Mouse (Mus musculus) 3134 (cell line): ENCODE results near the gene Ier2.
"Not testable (repeated sequence)": the region's sequence is repeated elsewhere in the genome, so short reads cannot be mapped to it uniquely, and the experiment has no call there.

Experiments used
- DNase-seq: peaks from one replicate; pipeline ENCODE4 v3.0.0-alpha.2; 2011; ENCODE audit warnings: low spot score; ENCODE audit not compliant: insufficient read length; ENCODE audit errors: extremely low read depth

The Ier2 gene

GRCm38 (mm10) chr8:84698929-84699401 lies 36.3 kb upstream of the Ier2 start:
- peak; percentile 84 for DNase-seq

GRCm38 (mm10) chr8:84698288-84698687 lies 35.6 kb upstream of the Ier2 start:
- no peak for DNase-seq

GRCm38 (mm10) chr8:84697166-84698130 lies 34.8 kb upstream of the Ier2 start:
- DNase-seq: no peak

GRCm38 (mm10) chr8:84695140-84695539 lies 32.5 kb upstream of the Ier2 start:
- no peak for DNase-seq

- no peak for DNase-seq
These were observed 30.7 kb upstream of the Ier2 start for GRCm38 (mm10) chr8:84693332-84693731.

GRCm38 (mm10) chr8:84689091-84689915 lies 26.7 kb upstream of the Ier2 start:
- peak; percentile 72 for DNase-seq

- peak; percentile 80 for DNase-seq
These were observed 25.1 kb upstream of the Ier2 start, which contains the start of gene Nacc1 for GRCm38 (mm10) chr8:84687705-84688100. TSS of gene Nacc1 (minus strand) at chr8:84687862.

- DNase-seq: peak; percentile 54
These were observed 24.5 kb upstream of the Ier2 start for GRCm38 (mm10) chr8:84687003-84687704.

GRCm38 (mm10) chr8:84686191-84687002 lies 23.7 kb upstream of the Ier2 start, which contains the start of gene Trmt1:
TSS of gene Trmt1 (plus strand) at chr8:84686307.
- DNase-seq: no peak

- DNase-seq: no peak
These were observed 21.9 kb upstream of the Ier2 start for GRCm38 (mm10) chr8:84684537-84684936.

GRCm38 (mm10) chr8:84682257-84682656 lies 19.6 kb upstream of the Ier2 start:
- no peak for DNase-seq

GRCm38 (mm10) chr8:84681476-84681875 lies 18.8 kb upstream of the Ier2 start:
- no peak for DNase-seq

- no peak for DNase-seq
These were observed 14.7 kb upstream of the Ier2 start for GRCm38 (mm10) chr8:84677305-84677704.

GRCm38 (mm10) chr8:84670295-84671006 lies 7.8 kb upstream of the Ier2 start:
- not testable (repeated sequence) for DNase-seq

- no peak for DNase-seq
These were observed 6.3 kb upstream of the Ier2 start for GRCm38 (mm10) chr8:84668731-84669485.

GRCm38 (mm10) chr8:84668081-84668480 lies 5.4 kb upstream of the Ier2 start:
- no peak for DNase-seq

GRCm38 (mm10) chr8:84665385-84665893 lies 2.8 kb upstream of the Ier2 start:
- DNase-seq: no peak
